Mouse (Mus musculus): ENCODE measurements around the gene Clmn. TPM values are rescaled to one million over a fixed set of nuclear protein-coding genes. Genes with fewer than 3 reads are reported as not detected.

The Clmn gene
- polyA plus RNA-seq, 1 experiment: not detected

GRCm38 (mm10) chr12:104716409-104716808 is 148.5 kb downstream of the Clmn start:
- Histone ChIP-seq H3K27ac (ENCODE audit: insufficient read depth, low read depth, low read length) (no peak overlapping the region), H3K4me1 (ENCODE audit: control insufficient read depth, insufficient read depth, low read length) (peaks cover 9% of the 10 kb centered on the region), H3K4me3 (ENCODE audit: insufficient read depth, low read depth, low read length) (no peak overlapping the region)
- TF ChIP-seq POLR2A (IDR thresholded peaks at IDR 0.05; ENCODE audit: insufficient read depth, low read depth, low read length) (no peak), CTCF (IDR thresholded peaks at IDR 0.05; ENCODE audit: insufficient read depth, low read depth, low read length) (no peak)
- 88% methylated on average over 5 of the region's 5 CpGs for WGBS

GRCm38 (mm10) chr12:104715453-104715852 is 149.4 kb downstream of the Clmn start:
- WGBS: 77% methylated on average over 5 of the region's 5 CpGs
- no peak overlapping the region for H3K4me3 ChIP-seq (ENCODE audit: insufficient read depth, low read depth, low read length)
- H3K27ac ChIP-seq (ENCODE audit: insufficient read depth, low read depth, low read length): no peak overlapping the region
- H3K4me1 ChIP-seq (ENCODE audit: control insufficient read depth, insufficient read depth, low read length): peaks cover 9% of the 10 kb centered on the region
- TF ChIP-seq POLR2A (IDR thresholded peaks at IDR 0.05; ENCODE audit: insufficient read depth, low read depth, low read length) (no peak), CTCF (IDR thresholded peaks at IDR 0.05; ENCODE audit: insufficient read depth, low read depth, low read length) (no peak)

Other genes with a start within 250 kb of the Clmn start
- 69.9 TPM in 1 of 2 replicates, not detected in the other for gene Dicer1, start 113.1 kb downstream of the Clmn start, polyA plus RNA-seq (2012; ENCODE audit: insufficient read depth, insufficient read length, low replicate concordance, missing spikeins)
- gene Syne3, start 144.7 kb upstream of the Clmn start, polyA plus RNA-seq (2012; ENCODE audit: insufficient read depth, insufficient read length, low replicate concordance, missing spikeins): not detected in 2 replicates
- not detected in 2 replicates for gene Glrx5, start 167.6 kb upstream of the Clmn start, polyA plus RNA-seq (2012; ENCODE audit: insufficient read depth, insufficient read length, low replicate concordance, missing spikeins)

All from olfactory bulb, adult 2 months (tissue).